Mouse (Mus musculus): ENCODE measurements around the gene Gm13693.
"Not testable (repeated sequence)": the region's sequence is repeated elsewhere in the genome, so short reads cannot be mapped to it uniquely, and the experiment has no call there.

- TF ChIP-seq CTCF (IDR thresholded peaks at IDR 0.05; ENCODE audit: borderline replicate concordance, insufficient read depth, low read length); POLR2A (IDR thresholded peaks at IDR 0.05; ENCODE audit: low read depth, low read length): not testable (repeated sequence)
Observed at GRCm38 (mm10) chr2:83955393-83955792, 5.9 kb upstream of the Gm13693 start, which contains the start of gene Gm13698.
